Mouse (Mus musculus): ENCODE data around the gene BC147527.
"Not testable (repeated sequence)": the region's sequence is repeated elsewhere in the genome, so short reads cannot be mapped to it uniquely, and the experiment has no call there.

- TF ChIP-seq GATA1 (IDR thresholded peaks at IDR 0.05; ENCODE audit: borderline replicate concordance, low read length); FLI1 (IDR thresholded peaks at IDR 0.05; ENCODE audit: low read length): not testable (repeated sequence)
Observed at GRCm38 (mm10) chr13:120277837-120278236, 22.4 kb upstream of the BC147527 start.

Data from megakaryocyte, embryonic 14.5 days (primary cell).